Mouse (Mus musculus) liver, postnatal 0 days (tissue): Measurements from ENCODE around the gene Slc9c1. TPM values are rescaled to one million over a fixed set of nuclear protein-coding genes. Genes with fewer than 3 reads are reported as not detected.

ENCODE experiments used
- ATAC-seq: fragments of 200-750 bp; cut with Nextera tagmentation; 2 replicates; pipeline ENCODE4 v1.8.0; 2017; ENCODE audit warnings: mild to moderate bottlenecking, moderate library complexity
- DNase-seq: peaks from one replicate; pipeline ENCODE4 v3.0.0-alpha.2; 2016
- H3K27ac ChIP-seq: fragments of 300-500 bp; sonication (generic); 2 replicates; pipeline ENCODE4 v1.5.1; 2014; ENCODE audit warnings: antibody characterized with exemption, moderate library complexity, mild to moderate bottlenecking, low read depth
- H3K27me3 ChIP-seq: fragments of 300-500 bp; sonication (generic); 2 replicates; pipeline ENCODE4 v1.6.1; 2014; ENCODE audit warnings: low read length, control low read depth, mixed read lengths; ENCODE audit not compliant: insufficient read depth
- H3K36me3 ChIP-seq: fragments of 300-500 bp; sonication (generic); replicated peaks from 2 replicates; pipeline ENCODE4 v1.6.1; 2014; ENCODE audit warnings: mild to moderate bottlenecking, control low read depth, low read length, moderate library complexity, mixed read lengths; ENCODE audit not compliant: insufficient read depth
- H3K4me1 ChIP-seq: fragments of 300-500 bp; sonication (generic); 2 replicates; pipeline ENCODE4 v1.6.1; 2014; ENCODE audit warnings: antibody characterized with exemption, mild to moderate bottlenecking, control low read depth; ENCODE audit not compliant: insufficient read depth
- H3K4me2 ChIP-seq: fragments of 300-500 bp; sonication (generic); 2 replicates; pipeline ENCODE4 v1.6.1; 2014; ENCODE audit warnings: low read depth, mild to moderate bottlenecking, low read length, moderate library complexity, mixed read lengths
- H3K4me3 ChIP-seq: fragments of 300-500 bp; sonication (generic); 2 replicates; pipeline ENCODE4 v1.5.1; 2014; ENCODE audit warnings: low read depth, low read length
- H3K9ac ChIP-seq: fragments of 300-500 bp; sonication (generic); replicated peaks from 2 replicates; pipeline ENCODE4 v1.6.1; 2014; ENCODE audit warnings: mild to moderate bottlenecking, moderate library complexity
- H3K9me3 ChIP-seq: fragments of 300-500 bp; sonication (generic); 2 replicates; pipeline ENCODE4 v1.6.1; 2016; ENCODE audit warnings: mild to moderate bottlenecking, control low read depth, low read length, mixed read lengths
- CTCF ChIP-seq: sonication (generic); IDR thresholded peaks from 2 replicates; pipeline ENCODE4 v1.5.1; 2016; ENCODE audit warnings: antibody characterized with exemption, low read depth
- EP300 ChIP-seq: IDR thresholded peaks from 2 replicates; pipeline ENCODE4 v1.6.1; 2016; ENCODE audit warnings: antibody characterized with exemption, low read depth, mild to moderate bottlenecking
- WGBS: fragments of 180-500 bp; shearing (Covaris S2); extraction: QIAGEN DNeasy Blood & Tissue Kit; methylation state at CpG from one replicate; pipeline ENCODE4 v1.1.7; 2014; ENCODE audit not compliant: insufficient replicate concordance; 5-methylcytosine and 5-hydroxymethylcytosine counted together
- polyA plus RNA-seq: library from polyadenylated mRNA; unstranded; fragments of >200 nt; fragmentation: Nextera tagmentation; extraction: Ambion mirVana; gene quantifications from 2 replicates; pipeline ENCODE4 v1.2.1, GENCODE M21; 2015

The Slc9c1 gene
- polyA plus RNA-seq, 1 experiment from 2014 or later: not detected

DNA sequence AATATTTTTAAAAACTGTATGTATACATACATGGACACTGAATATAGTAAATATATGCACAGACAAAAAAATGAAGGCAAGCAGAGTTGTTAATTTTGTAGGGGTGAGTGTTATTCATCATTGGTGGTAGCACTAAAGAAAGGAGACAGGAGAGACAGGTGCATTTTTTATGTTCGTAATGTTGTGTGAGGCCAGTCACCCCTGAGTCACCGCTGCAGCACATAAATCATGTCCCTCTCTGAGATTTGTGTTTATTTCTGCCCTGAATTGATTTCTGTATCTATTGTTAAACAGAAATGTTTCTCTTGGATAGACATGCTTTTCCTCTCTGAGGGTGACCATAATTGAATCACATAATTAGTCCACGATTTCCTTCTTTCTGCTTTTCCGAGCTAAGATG is 97.3 kb downstream of the Slc9c1 start:
- Histone ChIP-seq H3K4me1 (no peaks in the 10 kb centered on the region), H3K4me2 (no peak overlapping the region), H3K9me3 (no peaks in the 10 kb centered on the region), H3K4me3 (no peak overlapping the region), H3K27me3 (no peaks in the 10 kb centered on the region), H3K27ac (no peak overlapping the region), H3K9ac (no peak overlapping the region), H3K36me3 (no peaks in the 10 kb centered on the region)
- no peak for TF ChIP-seq CTCF
- no peak for TF ChIP-seq EP300
- WGBS: 82% methylated on average over 4 of the region's 4 CpGs
- ATAC-seq (no peak), DNase-seq (no peak)

DNA sequence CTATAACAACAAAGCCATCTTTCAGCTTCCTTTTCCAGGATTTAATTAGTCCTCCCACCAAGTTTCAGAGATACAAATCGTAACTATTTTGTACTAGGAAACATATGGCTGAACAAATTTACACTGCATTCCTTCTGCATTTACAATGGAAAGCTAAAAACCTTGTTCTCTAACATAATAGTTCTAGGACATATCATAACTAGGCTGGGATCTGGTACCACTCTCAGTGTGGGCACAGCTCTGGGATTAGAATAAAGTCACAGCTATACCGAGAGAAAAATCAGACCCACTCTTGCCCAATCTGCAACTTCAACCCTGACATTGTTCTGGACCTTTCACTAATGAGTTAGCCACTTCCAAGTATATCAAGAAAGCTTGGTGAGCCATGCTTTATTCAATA is 100.7 kb downstream of the Slc9c1 start:
- Histone ChIP-seq H3K36me3 (no peaks in the 10 kb centered on the region), H3K4me2 (no peak overlapping the region), H3K4me1 (no peaks in the 10 kb centered on the region), H3K27me3 (no peaks in the 10 kb centered on the region), H3K9me3 (no peaks in the 10 kb centered on the region), H3K4me3 (no peak overlapping the region), H3K9ac (no peak overlapping the region), H3K27ac (no peak overlapping the region)
- DNase-seq: no peak
- WGBS: 76% methylated on average over 2 of the region's 2 CpGs
- TF ChIP-seq CTCF (no peak), EP300 (no peak)
- no peak for ATAC-seq

DNA sequence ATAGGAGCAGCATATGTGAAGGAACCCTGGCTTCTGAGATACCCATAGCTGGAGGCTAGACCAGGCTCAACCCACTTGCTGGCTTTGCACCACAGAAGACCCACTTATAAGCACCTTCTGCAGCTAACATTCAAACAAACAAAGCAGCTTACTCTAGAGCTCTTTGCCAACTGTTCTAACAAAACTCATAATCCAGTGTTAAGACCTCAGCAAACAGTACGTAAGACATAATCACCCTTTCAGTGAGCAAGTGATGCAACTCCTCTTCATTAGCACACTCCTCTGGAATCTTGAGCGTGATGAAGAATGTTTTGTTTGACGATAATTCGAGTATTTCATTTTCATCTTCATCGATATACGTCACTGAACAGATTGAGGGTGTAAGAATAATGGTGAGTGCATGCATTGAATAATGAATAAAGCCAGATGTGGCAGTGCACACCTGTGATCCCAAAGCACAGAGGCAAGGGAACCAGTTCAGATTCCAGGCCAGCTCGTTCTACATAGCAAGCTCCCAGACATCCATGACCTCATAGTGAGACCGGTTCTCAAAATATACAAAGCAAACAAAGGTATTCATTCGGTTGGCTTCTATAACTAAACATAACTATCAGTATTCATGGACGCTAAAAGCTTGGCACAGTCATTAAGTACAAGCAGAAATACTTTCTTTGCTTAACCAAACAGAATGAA is 105.1 kb downstream of the Slc9c1 start:
- no peak overlapping the region for H3K4me3 ChIP-seq
- H3K4me2 ChIP-seq: no peak overlapping the region
- H3K36me3 ChIP-seq: no peaks in the 10 kb centered on the region
- no peak overlapping the region for H3K9ac ChIP-seq
- no peaks in the 10 kb centered on the region for H3K9me3 ChIP-seq
- H3K27me3 ChIP-seq: no peaks in the 10 kb centered on the region
- no peak for TF ChIP-seq CTCF
- H3K4me1 ChIP-seq: peaks cover 9% of the 10 kb centered on the region
- no peak overlapping the region for H3K27ac ChIP-seq
- no peak for ATAC-seq
- WGBS: 74% methylated on average over 10 of the region's 10 CpGs
- DNase-seq: no peak

DNA sequence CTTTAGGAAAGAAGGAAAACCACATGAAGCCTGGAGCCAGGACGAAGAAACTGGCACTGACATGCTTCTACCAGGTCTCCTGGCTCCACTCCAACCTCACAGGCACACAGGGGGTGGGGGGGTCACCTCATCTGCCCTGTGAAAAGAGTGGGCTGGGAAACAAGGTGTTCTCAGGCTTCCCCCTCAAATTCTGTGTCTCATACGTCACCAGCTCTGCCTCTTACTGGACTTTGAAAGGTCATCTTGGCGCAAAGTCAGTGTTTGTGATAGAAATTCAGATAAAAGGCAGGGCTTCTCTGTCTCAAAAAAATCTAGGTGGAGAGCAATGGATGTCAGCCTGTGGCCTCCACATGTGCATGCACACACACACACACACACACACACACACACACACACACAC is 106.2 kb downstream of the Slc9c1 start:
- DNase-seq: peak; percentile 60
- Histone ChIP-seq H3K4me3 (no peak overlapping the region), H3K27ac (peak overlapping the region; percentile 42; the same call in 1 of the 2 replicates), H3K36me3 (no peaks in the 10 kb centered on the region), H3K9me3 (no peaks in the 10 kb centered on the region), H3K4me1 (peaks cover 9% of the 10 kb centered on the region), H3K9ac (no peak overlapping the region), H3K4me2 (no peak overlapping the region), H3K27me3 (no peaks in the 10 kb centered on the region)
- WGBS: 47% methylated on average over 3 of the region's 3 CpGs
- peak; percentile 86 for ATAC-seq
- TF ChIP-seq CTCF (no peak), EP300 (peak; percentile 56; the same call in 1 of the 2 replicates)

DNA sequence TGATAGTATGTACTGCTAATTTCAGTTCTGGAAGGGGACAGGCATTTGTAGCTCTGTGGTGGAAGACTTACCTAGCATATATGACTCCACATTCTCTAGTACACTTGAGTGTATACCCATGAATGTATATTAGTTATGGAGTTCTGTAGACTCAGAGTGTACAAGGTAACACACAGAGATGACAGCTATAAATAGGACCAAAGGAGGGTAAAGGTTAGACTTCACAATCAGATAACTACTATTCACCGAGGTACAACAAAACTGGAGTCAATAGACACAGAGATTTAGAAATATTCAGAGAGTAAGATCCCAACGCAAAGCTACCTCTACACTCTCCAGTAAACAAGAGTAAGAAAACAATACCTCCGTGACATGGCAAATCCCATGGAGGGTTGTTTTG is 108.8 kb downstream of the Slc9c1 start:
- Histone ChIP-seq H3K27me3 (no peaks in the 10 kb centered on the region), H3K4me1 (peaks cover 9% of the 10 kb centered on the region), H3K4me2 (no peak overlapping the region), H3K4me3 (no peak overlapping the region), H3K36me3 (no peaks in the 10 kb centered on the region), H3K9ac (no peak overlapping the region), H3K9me3 (no peaks in the 10 kb centered on the region), H3K27ac (peak overlapping the region; percentile 53)
- ATAC-seq (peak; percentile 56), DNase-seq (no peak)
- TF ChIP-seq EP300: no peak
- TF ChIP-seq CTCF: no peak
- 53% methylated on average over 3 of the region's 3 CpGs for WGBS

DNA sequence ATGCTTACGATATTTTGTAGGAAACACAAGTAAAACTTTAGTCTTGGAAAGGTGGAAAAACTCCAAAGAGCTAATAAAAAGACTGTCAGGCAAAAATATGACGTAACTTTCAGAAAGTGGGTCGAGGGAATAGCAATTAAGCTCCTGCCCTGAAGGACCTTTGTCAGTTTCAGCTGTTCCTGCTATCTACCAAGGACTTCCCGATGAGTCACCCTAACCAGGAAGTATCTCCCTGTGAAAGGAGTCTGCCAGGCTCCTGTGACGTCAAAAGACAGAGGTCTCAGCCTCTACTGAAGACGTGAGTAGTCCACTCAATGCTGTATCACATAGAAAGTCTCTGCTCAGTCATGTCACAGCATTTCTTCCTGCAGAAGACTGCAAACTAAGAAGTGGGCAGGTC is 109.3 kb downstream of the Slc9c1 start:
- Histone ChIP-seq H3K4me1 (peaks cover 9% of the 10 kb centered on the region), H3K36me3 (no peaks in the 10 kb centered on the region), H3K9ac (no peak overlapping the region), H3K4me2 (no peak overlapping the region), H3K4me3 (no peak overlapping the region), H3K27me3 (no peaks in the 10 kb centered on the region), H3K9me3 (no peaks in the 10 kb centered on the region), H3K27ac (peak overlapping the region; percentile 53)
- peak; percentile 57 for ATAC-seq
- DNase-seq: no peak
- WGBS: 36% methylated on average over 6 of the region's 6 CpGs
- no peak for TF ChIP-seq CTCF
- TF ChIP-seq EP300: peak; percentile 38; the same call in 1 of the 2 replicates
